Mouse (Mus musculus) frontal cortex, postnatal 36 days (tissue): ENCODE measurements around the gene Thop1.

ENCODE experiments used
- DNase-seq, 2 experiments: peaks; one replicate each; pipeline ENCODE4 v3.0.0; 2022; ENCODE audit warnings: low spot score in 2 of 2

Thop1 gene

GRCm38 (mm10) chr10:81106113-81106721 is 36.4 kb downstream of the Thop1 start:
- DNase-seq, result peak; percentile 76 to 80

GRCm38 (mm10) chr10:81112946-81113345 is 43.1 kb downstream of the Thop1 start:
- no peak for DNase-seq

GRCm38 (mm10) chr10:81119625-81120024 is 49.8 kb downstream of the Thop1 start:
- no peak for DNase-seq

GRCm38 (mm10) chr10:81120650-81121049 is 50.8 kb downstream of the Thop1 start:
- no peak for DNase-seq

GRCm38 (mm10) chr10:81122889-81123288 is 53.1 kb downstream of the Thop1 start:
- no peak for DNase-seq

- peak in 1 of 2 experiments; percentile 52 for DNase-seq
Measured at GRCm38 (mm10) chr10:81123500-81123899, 53.7 kb downstream of the Thop1 start.
